Mouse (Mus musculus): Measurements from ENCODE around the gene Cdk17. TPM values are rescaled to one million over a fixed set of nuclear protein-coding genes. Genes with fewer than 3 reads are reported as not detected.

The Cdk17 gene
- polyA plus RNA-seq (2012; rRNA removed), result 17.4 and 25.6 TPM in 2 replicates

DNA sequence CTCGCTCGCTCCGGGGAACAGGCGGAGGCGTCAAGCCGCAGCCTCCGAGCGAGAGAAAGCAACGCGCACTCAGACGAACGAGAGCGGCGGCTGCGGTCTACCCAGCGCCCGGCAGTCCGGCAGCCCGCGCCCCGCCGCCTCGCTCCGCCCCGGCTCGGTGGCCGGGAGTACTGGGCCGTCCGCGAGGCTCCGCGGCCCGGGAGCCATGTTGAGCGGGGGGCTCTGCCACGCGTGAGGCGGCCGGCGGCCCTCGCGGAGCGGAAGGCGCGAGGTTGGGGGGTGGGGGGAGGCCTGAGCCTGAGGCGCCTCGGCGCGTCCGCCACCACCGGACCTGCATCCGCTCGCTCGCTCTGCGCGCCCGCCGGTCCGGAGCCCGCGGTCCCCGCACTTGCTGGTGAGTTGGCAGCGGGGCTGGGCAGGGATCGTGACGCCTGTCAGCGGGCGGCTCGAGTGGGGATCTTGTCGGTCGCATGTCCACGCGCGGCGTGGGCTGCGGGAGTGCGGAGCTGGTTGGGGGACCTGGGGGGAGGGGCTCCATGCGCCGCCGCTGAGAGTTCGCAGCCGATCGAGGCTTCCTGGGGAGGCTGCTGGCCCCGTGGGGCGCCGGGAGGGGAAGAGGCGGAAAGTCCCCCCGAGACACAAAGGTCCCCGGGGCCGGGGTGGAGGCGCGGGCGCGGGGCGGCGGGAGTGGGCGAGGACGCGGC, at the start of gene Cdk17:
TSS of gene Cdk17 (plus strand) at position 69 of the 704 bp plus-strand sequence.

DNA sequence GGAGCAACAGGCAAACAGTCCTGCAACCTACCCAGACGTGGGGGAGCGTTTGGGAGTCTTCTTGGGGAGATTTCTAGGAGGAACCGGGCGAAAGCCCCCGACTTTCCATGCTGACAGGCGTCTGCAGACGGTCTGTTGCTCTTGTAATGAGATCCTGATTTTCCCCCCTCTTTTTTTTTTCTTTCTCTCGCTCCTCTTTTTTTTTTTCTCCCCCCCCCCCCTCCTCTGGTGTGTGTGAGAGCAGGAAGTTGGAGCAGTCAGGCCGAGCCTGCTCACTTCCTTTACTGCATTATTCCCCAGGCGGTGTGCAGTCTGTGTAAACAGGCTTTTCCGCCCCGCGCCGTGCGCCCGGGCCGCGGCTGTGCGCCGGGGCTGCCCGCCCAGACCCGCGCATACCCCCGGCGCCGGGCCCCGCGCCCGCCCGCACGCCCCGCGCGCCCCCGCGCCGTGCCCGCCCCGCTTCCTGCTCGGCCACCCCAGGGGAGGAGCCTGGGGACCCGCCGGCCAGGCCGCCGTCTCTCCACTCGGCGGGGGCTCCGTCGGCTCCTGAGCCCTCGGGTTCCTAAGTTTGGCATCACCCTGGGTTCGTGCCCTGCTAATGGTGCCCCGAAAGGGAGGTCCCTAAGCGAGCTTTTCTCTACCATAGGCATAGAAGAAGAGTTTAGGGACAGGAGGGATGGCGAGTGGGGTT, 150.2 kb downstream of the Cdk17 start, which contains the start of gene Elk3:
TSS of gene Elk3 (minus strand) at position 415 of the 691 bp plus-strand sequence.

Other genes with a start within 250 kb of the Cdk17 start
- gene Cfap54, start 79.3 kb upstream of the Cdk17 start, polyA plus RNA-seq (2012; rRNA removed), result 2.3 and 5.0 TPM in 2 replicates
- 43.3 and 54.0 TPM in 2 replicates for gene Elk3, start 150.3 kb downstream of the Cdk17 start, polyA plus RNA-seq (2012; rRNA removed)